Comparison of ENCODE assay signal across 8 mouse cellular contexts in the genomic region with DNA sequence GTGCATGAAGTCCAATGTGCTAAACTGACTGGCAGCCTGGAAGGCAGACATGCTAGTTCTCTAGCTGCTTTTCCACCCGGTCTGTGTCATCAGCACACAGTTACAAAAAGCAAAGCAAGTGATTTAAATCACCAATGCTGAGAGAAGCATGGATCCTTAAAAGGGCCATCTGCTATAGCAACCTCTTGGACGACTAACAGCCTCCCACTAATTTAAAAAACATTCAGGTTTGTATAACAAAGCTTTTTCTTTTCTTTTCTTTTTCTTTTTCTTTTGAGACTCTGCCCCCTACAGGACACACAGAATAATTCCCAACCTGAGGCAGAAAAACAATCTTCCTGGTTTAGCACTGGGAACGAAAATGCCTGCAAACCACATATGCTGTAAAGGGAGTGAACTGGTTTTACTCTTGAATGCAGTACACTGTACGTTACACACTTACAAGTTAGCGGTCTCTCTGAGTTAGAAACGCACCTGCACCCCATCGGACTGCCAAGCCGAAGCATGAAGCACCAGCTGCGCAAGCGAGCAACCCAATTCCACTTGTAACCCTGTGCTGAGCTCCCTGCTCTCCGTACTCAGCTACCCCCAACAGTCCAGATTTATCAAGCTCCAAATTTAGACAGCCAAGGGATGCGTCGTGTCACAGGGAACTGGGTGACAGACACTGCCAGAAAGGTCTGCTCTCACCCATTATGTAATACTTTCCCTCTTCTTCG. TPM values are rescaled to one million over a fixed set of nuclear protein-coding genes. Genes with fewer than 3 reads are reported as not detected.
DNase-seq lines count a peak whose midpoint lies in the region; ATAC-seq and TF ChIP-seq lines count a peak whose summit lies in the region.

No protein-coding gene starts in this region.

- H3K4me3 ChIP-seq in heart, adult 2 months, result peak overlapping the region; percentile 17; the same call in 1 of the 2 replicates
- H3K4me3 ChIP-seq in kidney, embryonic 14.5 days (ENCODE audit: low read length), result no peak overlapping the region
- H3K4me3 ChIP-seq in lung, embryonic 15.5 days, result no peak overlapping the region

- H3K36me3 ChIP-seq in heart, adult 2 months (ENCODE audit: control insufficient read depth, insufficient read depth, low read length), result no peaks in the 10 kb centered on the region
- H3K36me3 ChIP-seq in kidney, embryonic 14.5 days (ENCODE audit: control insufficient read depth, insufficient read depth, low read length), result no peaks in the 10 kb centered on the region
- 0 out of 2 replicates have a peak, but pooled peaks cover 2% of the 10 kb centered on the region for H3K36me3 ChIP-seq in lung, embryonic 15.5 days

- no peak overlapping the region for H3K4me2 ChIP-seq in kidney, embryonic 14.5 days (replicated peaks; ENCODE audit: low read depth, low read length)
- no peak overlapping the region for H3K4me2 ChIP-seq in lung, embryonic 15.5 days

- no peaks in the 10 kb centered on the region for H3K79me2 ChIP-seq in heart, adult 2 months (replicated peaks; ENCODE audit: control insufficient read depth, insufficient read depth, low read length)

- no peaks in the 10 kb centered on the region for H3K9me3 ChIP-seq in kidney, embryonic 14.5 days (ENCODE audit: control insufficient read depth, low read length)
- no peaks in the 10 kb centered on the region for H3K9me3 ChIP-seq in lung, embryonic 15.5 days

- WGBS in heart, adult 2 months, result 31% methylated on average over 14 of the region's 14 CpGs
- WGBS in kidney, embryonic 14.5 days, result 57% methylated on average over 14 of the region's 14 CpGs
- WGBS in lung, embryonic 15.5 days, result 52% methylated on average over 14 of the region's 14 CpGs

- intact Hi-C loops in heart, adult 2 months (cut with DNase I), result loop anchor here (2.0 to 10.0 kb wide), 4 partner anchors 68 to 302 kb away; a partner anchor contains a TSS

- H3K9ac ChIP-seq in heart, adult 2 months (ENCODE audit: low read depth, low read length), result 0 out of 2 replicates have a peak overlapping the region, but pooled peaks have one; percentile 19
- H3K9ac ChIP-seq in kidney, embryonic 14.5 days (ENCODE audit: low read depth, low read length), result no peak overlapping the region
- H3K9ac ChIP-seq in lung, embryonic 15.5 days, result no peak overlapping the region

- no peaks in the 10 kb centered on the region for H3K27me3 ChIP-seq in heart, adult 2 months (ENCODE audit: control insufficient read depth, insufficient read depth, low read length)
- 0 out of 2 replicates have a peak, but pooled peaks cover 3% of the 10 kb centered on the region for H3K27me3 ChIP-seq in kidney, embryonic 14.5 days (ENCODE audit: control insufficient read depth, insufficient read depth, low read length)
- no peaks in the 10 kb centered on the region for H3K27me3 ChIP-seq in lung, embryonic 15.5 days

- no peak for TF ChIP-seq POLR2A in heart, adult 2 months (IDR thresholded peaks at IDR 0.05; ENCODE audit: insufficient read depth, low read depth, low read length)

- peak; percentile 34 for DNase-seq in ovary, postnatal 14 days (ENCODE audit: low spot score)
- DNase-seq in ovary, postnatal 36 days (ENCODE audit: low spot score), result no peak
- DNase-seq in cerebellum, adult 18-20 months, result peak; percentile 50 to 71
- DNase-seq in heart, adult 2 months, result peak; percentile 46 to 47
- DNase-seq in skeletal muscle tissue, adult 2 months (ENCODE audit: low read depth, low spot score), result peak; percentile 64
- no peak for DNase-seq in adrenal gland, postnatal 25 days

- H3K4me1 ChIP-seq in heart, adult 2 months (ENCODE audit: control insufficient read depth, insufficient read depth, low read length), result no peaks in the 10 kb centered on the region; the same call in 1 of the 2 replicates
- H3K4me1 ChIP-seq in kidney, embryonic 14.5 days (ENCODE audit: control insufficient read depth, insufficient read depth, low read length), result no peaks in the 10 kb centered on the region
- H3K4me1 ChIP-seq in lung, embryonic 15.5 days, result peaks cover 10% of the 10 kb centered on the region

- H3K27ac ChIP-seq in heart, adult 2 months, result peak overlapping the region; percentile 40
- H3K27ac ChIP-seq in kidney, embryonic 14.5 days (ENCODE audit: low read depth, low read length), result no peak overlapping the region
- H3K27ac ChIP-seq in lung, embryonic 15.5 days, result no peak overlapping the region

- ATAC-seq in kidney, embryonic 14.5 days (ENCODE audit: low FRiP score, low TSS enrichment), result peak; percentile 48; the same call in 1 of the 2 replicates
- ATAC-seq in lung, embryonic 15.5 days (ENCODE audit: borderline replicate concordance, extremely low read depth, low FRiP score, low TSS enrichment), result peak; percentile 19; the same call in 1 of the 2 replicates

- 0 out of 2 replicates have a peak, but pooled peaks have one; percentile 44 for TF ChIP-seq EP300 in heart, adult 2 months (IDR thresholded peaks at IDR 0.05; ENCODE audit: insufficient read depth, low read depth, low read length)

- peak; percentile 84 for TF ChIP-seq CTCF in heart, adult 2 months (IDR thresholded peaks at IDR 0.05)

RNA-seq across cellular contexts. Expression of a gene that starts 37.7 kb away (rescaled TPM):
- total RNA-seq in heart, adult 2 months (2021), result 1 to 10 TPM; 6.8 to 6.9 TPM
- polyA plus RNA-seq in heart, adult 2 months (2012; rRNA removed), result 3.3 and 4.7 TPM in 2 replicates
- polyA plus RNA-seq in kidney, embryonic 14.5 days (2014; fragmentation: Nextera tagmentation; extraction: Ambion mirVana), result 5.9 and 7.0 TPM in 2 replicates
- 5.9 and 8.1 TPM in 2 replicates for polyA plus RNA-seq in lung, embryonic 15.5 days (2015; fragmentation: Nextera tagmentation; extraction: Ambion mirVana)
- 20.7 and 23.6 TPM in 2 replicates for total RNA-seq in adrenal gland, postnatal 25 days (2021)

Comparison
In these comparisons a context has a peak if more than half of its experiments do, and no peak if none do; other contexts are left out.
1. DNase-seq: peak in ovary, postnatal 14 days (single experiment), cerebellum, adult 18-20 months (2 of 2), heart, adult 2 months (2 of 2) and skeletal muscle tissue, adult 2 months (single experiment); none in ovary, postnatal 36 days (single experiment) and adrenal gland, postnatal 25 days (single experiment).